Mouse (Mus musculus) brain, adult 10 weeks (tissue): ENCODE results near the gene Gimap9. TPM values are rescaled to one million over a fixed set of nuclear protein-coding genes. Genes with fewer than 3 reads are reported as not detected.

Source experiments
- polyA plus RNA-seq: library from polyadenylated mRNA; stranded (reverse); fragments of 350-450 nt; fragmentation: Illumina TruSeq; extraction: RNeasy Lipid Tissue Mini Kit (QIAGEN cat#74804); gene quantifications from one replicate; pipeline ENCODE4 v1.2.3, GENCODE M21; 2015; ENCODE audit warnings: low read depth, low replicate concordance

Gimap9 gene
- 1.00 TPM for polyA plus RNA-seq

GRCm38 (mm10) chr6:48675931-48676859 lies at the start of gene Gimap9:
Gimap9 (plus strand) TSS chr6:48676129.

GRCm38 (mm10) chr6:48626464-48626863 lies 49.5 kb upstream of the Gimap9 start, which contains the start of gene AI854703:
AI854703 (plus strand) TSS chr6:48626764.

GRCm38 (mm10) chr6:48646995-48647394 lies 28.9 kb upstream of the Gimap9 start, which contains the start of gene Gimap8:
Gimap8 (plus strand) TSS chr6:48647234.

GRCm38 (mm10) chr6:48684319-48684718 lies 8.4 kb downstream of the Gimap9 start, which contains the start of gene Gimap4:
Gimap4 (plus strand) TSS chr6:48684549.

GRCm38 (mm10) chr6:48718455-48718854 lies 42.5 kb downstream of the Gimap9 start, which contains the start of the genes Gm28053 and Gimap7:
Gm28053 (plus strand) TSS chr6:48718607.
Gimap7 (plus strand) TSS chr6:48718621.

Other genes with a start within 250 kb of the Gimap9 start
- gene Zfp467, start 230.3 kb upstream of the Gimap9 start, polyA plus RNA-seq, result 26.2 TPM
- gene Sspo, start 227.9 kb upstream of the Gimap9 start, polyA plus RNA-seq, result 2.0 TPM
- gene Atp6v0e2, start 138.5 kb upstream of the Gimap9 start, polyA plus RNA-seq, result 496 TPM
- 29.1 TPM for gene Lrrc61, start 121.3 kb upstream of the Gimap9 start, polyA plus RNA-seq
- gene Rarres2, start 103.3 kb upstream of the Gimap9 start, polyA plus RNA-seq, result 35.5 TPM
- not detected for gene Gm45021, start 86.5 kb upstream of the Gimap9 start, polyA plus RNA-seq
- 33.0 TPM for gene Repin1, start 82.2 kb upstream of the Gimap9 start, polyA plus RNA-seq
- not detected for gene Gm44965, start 82.2 kb upstream of the Gimap9 start, polyA plus RNA-seq
- gene Zfp775, start 74.1 kb upstream of the Gimap9 start, polyA plus RNA-seq, result 5.2 TPM
- 20.7 TPM for gene AI854703, start 49.4 kb upstream of the Gimap9 start, polyA plus RNA-seq
- gene Gimap8, start 28.9 kb upstream of the Gimap9 start, polyA plus RNA-seq, result 1.4 TPM
- gene Gimap4, start 8.4 kb downstream of the Gimap9 start, polyA plus RNA-seq, result 0.89 TPM
- 6.6 TPM for gene Gimap6, start 32.1 kb downstream of the Gimap9 start, polyA plus RNA-seq
- not detected for gene Gm28053, start 42.5 kb downstream of the Gimap9 start, polyA plus RNA-seq
- gene Gimap7, start 42.5 kb downstream of the Gimap9 start, polyA plus RNA-seq, result not detected
- 1.9 TPM for gene Gimap1, start 62.9 kb downstream of the Gimap9 start, polyA plus RNA-seq
- gene Gimap5, start 70.1 kb downstream of the Gimap9 start, polyA plus RNA-seq, result 0.22 TPM
- gene Gimap3, start 94.7 kb downstream of the Gimap9 start, polyA plus RNA-seq, result 0.30 TPM
- 36.8 TPM for gene Tmem176a, start 164.8 kb downstream of the Gimap9 start, polyA plus RNA-seq
- 55.4 TPM for gene Tmem176b, start 165.4 kb downstream of the Gimap9 start, polyA plus RNA-seq
- gene Aoc1, start 196.8 kb downstream of the Gimap9 start, polyA plus RNA-seq, result not detected